Mouse (Mus musculus) E14TG2a.4 (cell line): ENCODE measurements at regions not wholly inside any gene's neighbourhood (a gene's known extent, or its start where the extent isn't known, plus 50 kb on each side); places are given as distances from the start of the nearest gene placed in this dataset.

Source experiments
- H3K27me3 ChIP-seq: 2 replicates; pipeline ENCODE4 v1.6.1; 2014; ENCODE audit warnings: low read length, control low read depth; ENCODE audit not compliant: insufficient read depth
- H3K36me3 ChIP-seq: 2 replicates; pipeline ENCODE4 v1.6.1; 2014; ENCODE audit warnings: low read length, control low read depth; ENCODE audit not compliant: insufficient read depth
- H3K4me1 ChIP-seq: replicated peaks from 2 replicates; pipeline ENCODE4 v1.6.1; 2014; ENCODE audit warnings: low read depth, low read length, control low read depth
- H3K4me3 ChIP-seq: replicated peaks from 2 replicates; pipeline ENCODE4 v1.5.1; 2014; ENCODE audit warnings: mild to moderate bottlenecking, low read length
- H3K9me3 ChIP-seq: 2 replicates; pipeline ENCODE4 v1.6.1; 2014; ENCODE audit warnings: low read length, control low read depth
- CTCF ChIP-seq: conservative IDR thresholded peaks from 2 replicates; pipeline ENCODE4 v1.5.1; 2014; ENCODE audit warnings: low read length
- NANOG ChIP-seq: IDR thresholded peaks from 2 replicates; pipeline ENCODE4 v1.6.1; 2014; ENCODE audit warnings: borderline replicate concordance, low read length, mixed read lengths
- POU5F1 ChIP-seq: IDR thresholded peaks from 2 replicates; pipeline ENCODE4 v1.6.1; 2014; ENCODE audit warnings: low read length, borderline replicate concordance

DNA sequence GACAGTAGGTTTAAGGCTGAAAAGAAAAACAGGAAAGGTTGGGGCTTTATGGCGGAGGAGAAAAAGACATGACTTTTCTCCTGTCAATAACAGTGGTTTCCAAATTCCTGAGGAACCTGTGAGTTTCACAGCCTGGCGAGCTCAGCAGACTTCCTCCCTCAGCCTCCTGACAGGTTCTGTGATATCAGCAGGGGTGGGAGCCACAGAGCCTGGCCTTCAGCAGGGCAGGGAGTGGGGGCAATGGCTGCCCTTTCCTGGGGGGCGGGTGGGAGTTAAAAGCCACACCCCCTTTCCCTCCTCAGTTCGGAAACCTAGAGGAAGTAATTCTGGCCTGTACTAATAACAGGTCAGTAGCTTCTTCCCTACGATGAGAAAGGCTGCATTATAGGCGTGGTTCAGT is 211.7 kb downstream of the Rchy1 start:
- Histone ChIP-seq H3K36me3 (no peaks in the 10 kb centered on the region), H3K27me3 (no peaks in the 10 kb centered on the region), H3K4me3 (no peak overlapping the region), H3K9me3 (peaks cover 11% of the 10 kb centered on the region), H3K4me1 (no peaks in the 10 kb centered on the region)
- TF ChIP-seq POU5F1 (no peak), NANOG (no peak), CTCF (no peak)

DNA sequence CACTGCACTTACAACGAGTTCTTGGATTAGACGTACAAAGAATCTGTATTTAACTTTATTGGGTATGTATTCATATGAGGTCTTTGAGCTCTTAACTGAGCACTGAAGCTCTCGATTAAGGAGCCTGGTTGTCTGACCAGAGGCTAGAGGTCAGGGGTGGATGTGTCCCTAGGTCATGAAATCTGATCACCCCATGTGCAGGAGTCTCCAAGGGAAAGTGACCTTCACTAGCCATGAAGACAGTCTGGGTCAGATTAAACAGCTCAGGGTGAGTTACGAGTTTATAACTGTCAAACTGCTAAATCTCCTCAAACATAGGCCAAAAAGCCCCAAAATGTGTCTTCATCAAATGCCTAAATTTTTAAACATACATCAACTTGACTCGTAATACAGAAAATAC is 216.8 kb downstream of the Rchy1 start:
- no peak for TF ChIP-seq POU5F1
- TF ChIP-seq CTCF: no peak
- H3K4me3 ChIP-seq: no peak overlapping the region
- no peaks in the 10 kb centered on the region for H3K36me3 ChIP-seq
- H3K27me3 ChIP-seq: no peaks in the 10 kb centered on the region
- no peaks in the 10 kb centered on the region for H3K9me3 ChIP-seq
- no peaks in the 10 kb centered on the region for H3K4me1 ChIP-seq

DNA sequence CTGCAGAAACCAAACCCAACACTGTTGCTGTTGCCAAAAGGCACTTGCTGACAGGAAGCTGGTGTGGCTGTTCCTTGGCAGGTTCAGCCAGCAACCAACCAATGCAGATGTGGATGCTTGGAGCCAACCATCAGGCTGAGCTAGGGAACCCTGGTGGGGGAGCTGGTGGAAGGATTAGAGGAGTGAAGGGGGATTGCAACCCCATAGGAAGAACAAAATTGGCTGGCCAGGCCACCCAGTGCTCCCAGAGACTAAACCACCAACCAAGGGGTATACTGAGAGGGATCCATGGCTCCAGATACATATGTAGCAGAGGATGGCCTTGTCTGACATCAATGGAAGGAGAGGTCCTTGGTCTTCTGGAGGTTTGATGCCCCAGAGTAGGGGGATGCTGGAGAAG is 218.5 kb downstream of the Rchy1 start:
- H3K9me3 ChIP-seq: peaks cover 6% of the 10 kb centered on the region; the same call in 1 of the 2 replicates
- H3K4me1 ChIP-seq: no peaks in the 10 kb centered on the region
- H3K4me3 ChIP-seq: no peak overlapping the region
- no peaks in the 10 kb centered on the region for H3K27me3 ChIP-seq
- no peak for TF ChIP-seq NANOG
- no peak for TF ChIP-seq CTCF
- no peak for TF ChIP-seq POU5F1
- H3K36me3 ChIP-seq: no peaks in the 10 kb centered on the region

DNA sequence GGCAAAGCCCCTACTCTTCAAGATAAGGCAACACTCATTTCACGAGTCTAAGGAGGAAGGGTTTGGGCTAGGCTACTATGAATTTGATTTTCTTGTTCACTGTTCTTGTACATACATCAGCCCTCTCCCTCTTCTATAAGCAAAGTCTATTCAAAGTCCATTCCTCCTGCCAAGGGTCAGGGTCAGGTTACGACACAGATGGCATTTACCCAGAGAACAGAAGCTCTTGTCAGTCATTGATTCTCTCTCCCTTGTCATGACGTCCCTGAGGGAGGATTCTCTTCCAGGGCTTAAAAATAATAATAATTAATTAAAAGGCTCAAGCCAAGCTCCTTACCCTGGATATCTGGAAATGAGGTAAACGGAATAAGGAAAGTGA is 222.7 kb downstream of the Rchy1 start:
- Histone ChIP-seq H3K27me3 (0 out of 2 replicates have a peak, but pooled peaks cover 3% of the 10 kb centered on the region), H3K4me3 (no peak overlapping the region), H3K4me1 (no peaks in the 10 kb centered on the region), H3K9me3 (peaks cover 6% of the 10 kb centered on the region; the same call in 1 of the 2 replicates), H3K36me3 (no peaks in the 10 kb centered on the region)
- TF ChIP-seq NANOG (no peak), CTCF (no peak), POU5F1 (no peak)

DNA sequence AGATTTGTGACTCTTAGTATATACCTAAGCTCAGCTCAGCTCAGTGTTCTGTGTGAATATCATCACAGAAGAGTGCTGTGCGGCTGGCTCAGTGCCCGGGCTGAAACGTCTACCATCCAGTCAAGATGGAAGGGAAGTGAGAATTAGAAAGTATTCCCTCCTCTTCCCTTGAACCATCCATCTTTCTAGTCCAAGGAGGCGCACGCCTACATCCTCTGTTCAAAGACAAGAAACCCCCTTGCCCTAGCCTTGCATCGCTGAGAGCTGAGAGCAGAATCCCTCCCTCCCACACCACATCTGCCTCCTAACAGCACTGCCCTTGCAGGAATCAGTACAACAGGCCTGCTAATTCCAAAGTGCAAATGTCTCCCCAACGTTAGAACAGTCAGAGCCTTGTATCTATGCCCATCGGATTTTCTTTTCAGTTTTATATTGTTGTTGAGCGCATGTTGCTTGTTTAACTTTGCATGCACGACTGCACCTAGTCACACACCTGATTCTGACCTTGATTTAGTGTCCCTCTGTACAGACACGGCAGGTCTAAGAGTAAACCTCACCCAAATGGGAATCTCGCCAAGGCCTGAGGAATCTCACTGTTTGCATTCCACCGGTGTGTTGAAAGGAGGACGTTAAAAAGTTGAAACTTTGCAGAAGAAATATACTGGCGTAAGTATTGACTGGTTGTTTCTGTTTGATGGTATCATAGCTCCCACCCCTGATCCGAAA is 222.2 kb downstream of the Parm1 start:
- Histone ChIP-seq H3K4me1 (no peaks in the 10 kb centered on the region), H3K9me3 (peaks cover 6% of the 10 kb centered on the region; the same call in 1 of the 2 replicates), H3K4me3 (no peak overlapping the region), H3K36me3 (no peaks in the 10 kb centered on the region), H3K27me3 (0 out of 2 replicates have a peak, but pooled peaks cover 3% of the 10 kb centered on the region)
- TF ChIP-seq NANOG: no peak
- TF ChIP-seq CTCF: no peak
- no peak for TF ChIP-seq POU5F1

DNA sequence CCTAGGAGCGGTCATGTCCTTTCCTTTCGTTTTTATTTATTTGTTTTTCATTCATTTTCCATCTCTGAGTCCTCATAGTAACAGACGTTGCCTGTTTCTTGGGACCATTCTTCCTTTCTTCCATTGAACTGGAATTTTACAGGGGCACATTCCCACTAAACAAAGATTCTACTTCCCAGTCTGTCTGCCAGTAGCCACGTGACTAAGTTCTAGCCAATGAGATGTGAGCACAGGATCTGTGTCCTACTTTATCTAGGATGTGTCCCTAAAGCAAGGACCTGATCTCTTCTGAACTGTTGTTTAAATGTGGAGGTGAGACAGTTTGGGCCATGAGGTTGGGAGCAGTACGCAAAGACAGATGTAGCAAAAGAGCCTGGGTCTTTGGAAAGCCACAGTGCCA is 214.6 kb downstream of the Parm1 start:
- Histone ChIP-seq H3K36me3 (no peaks in the 10 kb centered on the region), H3K9me3 (no peaks in the 10 kb centered on the region), H3K4me3 (no peak overlapping the region), H3K27me3 (no peaks in the 10 kb centered on the region), H3K4me1 (peaks cover 5% of the 10 kb centered on the region; the same call in 1 of the 2 replicates)
- TF ChIP-seq POU5F1 (no peak), CTCF (no peak), NANOG (no peak)

DNA sequence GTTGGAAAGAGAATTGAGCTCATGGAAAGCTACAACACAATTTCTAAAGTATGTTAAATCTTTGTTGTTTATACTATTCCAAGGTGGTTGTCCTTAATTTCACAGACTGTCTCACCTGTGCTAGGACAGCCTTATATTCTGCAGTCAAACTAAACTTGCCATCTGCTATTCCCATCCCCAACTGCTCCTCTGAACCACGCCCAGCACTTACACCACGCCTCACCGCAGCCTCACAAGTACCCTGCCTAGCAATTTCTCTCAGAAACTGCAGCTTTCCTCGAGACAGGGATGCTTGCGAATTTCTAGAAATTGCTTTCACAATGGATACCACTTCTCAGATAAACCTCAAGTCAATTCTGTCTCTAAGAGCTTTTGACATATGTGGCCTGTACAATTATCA is 213.7 kb downstream of the Parm1 start:
- Histone ChIP-seq H3K9me3 (no peaks in the 10 kb centered on the region), H3K27me3 (no peaks in the 10 kb centered on the region), H3K36me3 (no peaks in the 10 kb centered on the region), H3K4me3 (no peak overlapping the region), H3K4me1 (peaks cover 5% of the 10 kb centered on the region; the same call in 1 of the 2 replicates)
- TF ChIP-seq NANOG: no peak
- no peak for TF ChIP-seq POU5F1
- no peak for TF ChIP-seq CTCF

DNA sequence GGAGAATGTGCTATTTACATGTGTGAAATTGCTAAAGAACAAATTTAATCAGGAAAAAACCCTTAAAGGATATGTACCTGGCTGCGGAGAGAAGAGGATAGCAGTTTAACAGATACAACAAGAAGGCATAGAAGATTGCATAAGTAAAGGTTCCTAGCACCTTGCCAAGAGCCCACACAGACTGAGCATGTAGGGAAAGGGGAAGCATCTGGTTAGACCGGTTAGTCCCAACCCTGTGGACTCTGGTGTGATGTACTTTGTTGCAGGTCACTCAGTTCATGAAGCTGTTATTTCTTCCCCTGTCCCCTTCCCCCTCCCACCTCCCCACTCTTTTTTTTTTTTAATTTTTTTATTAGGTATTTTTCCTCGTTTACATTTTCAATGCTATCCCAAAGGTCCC is 212.5 kb downstream of the Parm1 start:
- no peaks in the 10 kb centered on the region for H3K27me3 ChIP-seq
- no peaks in the 10 kb centered on the region for H3K36me3 ChIP-seq
- H3K4me3 ChIP-seq: no peak overlapping the region
- no peak for TF ChIP-seq CTCF
- no peak for TF ChIP-seq NANOG
- no peak for TF ChIP-seq POU5F1
- H3K9me3 ChIP-seq: no peaks in the 10 kb centered on the region
- peaks cover 6% of the 10 kb centered on the region for H3K4me1 ChIP-seq

DNA sequence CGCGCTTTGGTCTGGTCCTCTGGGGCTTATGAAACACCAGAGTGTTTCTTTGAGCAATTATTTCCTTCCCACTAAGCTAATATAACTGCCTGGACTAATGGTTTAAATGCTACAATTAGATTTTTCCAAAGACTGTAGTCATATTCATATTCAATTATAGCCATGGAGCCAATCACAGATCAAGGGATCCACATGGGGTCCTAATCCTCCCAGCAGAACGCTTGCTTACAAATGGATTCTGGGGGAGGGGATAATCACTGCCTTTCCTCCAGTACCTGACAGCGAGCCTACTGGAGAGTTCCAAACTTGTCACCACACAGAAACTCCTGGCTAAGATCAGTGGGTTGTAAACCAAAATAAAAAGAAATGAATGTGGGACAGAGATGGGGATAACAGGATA is 212.0 kb downstream of the Parm1 start:
- Histone ChIP-seq H3K9me3 (no peaks in the 10 kb centered on the region), H3K27me3 (no peaks in the 10 kb centered on the region), H3K36me3 (no peaks in the 10 kb centered on the region), H3K4me3 (no peak overlapping the region), H3K4me1 (peaks cover 11% of the 10 kb centered on the region)
- no peak for TF ChIP-seq POU5F1
- TF ChIP-seq NANOG: no peak
- no peak for TF ChIP-seq CTCF
